Mouse (Mus musculus) midbrain, postnatal 0 days (tissue): ENCODE results near the gene Tln1. TPM values are rescaled to one million over a fixed set of nuclear protein-coding genes. Genes with fewer than 3 reads are reported as not detected.

ENCODE experiments used
- ATAC-seq: fragments of 200-750 bp; cut with Nextera tagmentation; 2 replicates; pipeline ENCODE4 v1.8.0; 2017; ENCODE audit warnings: moderate number of reproducible peaks, mild to moderate bottlenecking, moderate TSS enrichment, moderate library complexity; ENCODE audit not compliant: low FRiP score
- DNase-seq: peaks from one replicate; pipeline ENCODE4 v3.0.0-alpha.2; 2015; ENCODE audit warnings: low spot score
- H3K27ac ChIP-seq: fragments of 300-500 bp; sonication (generic); 2 replicates; pipeline ENCODE4 v1.5.1; 2014; ENCODE audit warnings: low read depth, mild to moderate bottlenecking, low read length, mixed read lengths
- H3K27me3 ChIP-seq: fragments of 300-500 bp; sonication (generic); 2 replicates; pipeline ENCODE4 v1.6.1; 2014; ENCODE audit warnings: low read length, control low read depth, mixed read lengths; ENCODE audit not compliant: insufficient read depth
- H3K36me3 ChIP-seq: fragments of 300-500 bp; sonication (generic); 2 replicates; pipeline ENCODE4 v1.6.1; 2014; ENCODE audit warnings: low read length, control low read depth, mixed read lengths; ENCODE audit not compliant: insufficient read depth
- H3K4me1 ChIP-seq: fragments of 300-500 bp; sonication (generic); 2 replicates; pipeline ENCODE4 v1.6.1; 2014; ENCODE audit warnings: mild to moderate bottlenecking, control low read depth, antibody characterized with exemption, low read length, mixed read lengths; ENCODE audit not compliant: insufficient read depth
- H3K4me2 ChIP-seq: fragments of 300-500 bp; sonication (generic); 2 replicates; pipeline ENCODE4 v1.6.1; 2014; ENCODE audit warnings: low read depth, mild to moderate bottlenecking, low read length, mixed read lengths; ENCODE audit not compliant: poor library complexity, severe bottlenecking
- H3K4me3 ChIP-seq: fragments of 300-500 bp; sonication (generic); 2 replicates; pipeline ENCODE4 v1.5.1; 2014; ENCODE audit warnings: low read depth, mild to moderate bottlenecking, low read length, moderate library complexity
- H3K9ac ChIP-seq: fragments of 300-500 bp; sonication (generic); replicated peaks from 2 replicates; pipeline ENCODE4 v1.6.1; 2014; ENCODE audit warnings: mild to moderate bottlenecking, low read length, moderate library complexity, mixed read lengths; ENCODE audit not compliant: poor library complexity, severe bottlenecking
- H3K9me3 ChIP-seq: fragments of 300-500 bp; sonication (generic); 2 replicates; pipeline ENCODE4 v1.6.1; 2016; ENCODE audit warnings: low read length, control low read depth
- CTCF ChIP-seq: IDR thresholded peaks from 2 replicates; pipeline ENCODE4 v1.5.1; 2016; ENCODE audit warnings: antibody characterized with exemption, mild to moderate bottlenecking
- WGBS: fragments of 180-500 bp; shearing (Covaris S2); extraction: QIAGEN DNeasy Blood & Tissue Kit; methylation state at CpG from one replicate; pipeline ENCODE4 v1.1.7; 2014; 5-methylcytosine and 5-hydroxymethylcytosine counted together
- polyA plus RNA-seq: library from polyadenylated mRNA; unstranded; fragments of >200 nt; fragmentation: Nextera tagmentation; extraction: Ambion mirVana; gene quantifications from 2 replicates; pipeline ENCODE4 v1.2.1, GENCODE M21; 2015
- total RNA-seq: library from RNA; depleted of rRNA; stranded (reverse); fragments of >200 nt; gene quantifications from 2 replicates; pipeline ENCODE4 v1.2.3, GENCODE M21; 2014

Gene Tln1
- total and polyA plus RNA-seq, 2 experiments from 2014 or later: 44.4 to 75.7 TPM

- 1% methylated on average over 16 of the region's 16 CpGs for WGBS
- DNase-seq: peak; percentile 8
- Histone ChIP-seq H3K27me3 (no peaks in the 10 kb centered on the region), H3K36me3 (peaks cover 28% of the 10 kb centered on the region), H3K4me1 (peaks cover 23% of the 10 kb centered on the region), H3K9me3 (no peaks in the 10 kb centered on the region), H3K9ac (peak overlapping the region; percentile 87), H3K4me2 (peak overlapping the region; percentile 86), H3K4me3 (peak overlapping the region; percentile 92), H3K27ac (peak overlapping the region; percentile 93)
- peak; percentile 25 for ATAC-seq
- no peak for TF ChIP-seq CTCF
These were observed 975 bp downstream of the Tln1 start for GRCm38 (mm10) chr4:43561436-43561996.

DNA sequence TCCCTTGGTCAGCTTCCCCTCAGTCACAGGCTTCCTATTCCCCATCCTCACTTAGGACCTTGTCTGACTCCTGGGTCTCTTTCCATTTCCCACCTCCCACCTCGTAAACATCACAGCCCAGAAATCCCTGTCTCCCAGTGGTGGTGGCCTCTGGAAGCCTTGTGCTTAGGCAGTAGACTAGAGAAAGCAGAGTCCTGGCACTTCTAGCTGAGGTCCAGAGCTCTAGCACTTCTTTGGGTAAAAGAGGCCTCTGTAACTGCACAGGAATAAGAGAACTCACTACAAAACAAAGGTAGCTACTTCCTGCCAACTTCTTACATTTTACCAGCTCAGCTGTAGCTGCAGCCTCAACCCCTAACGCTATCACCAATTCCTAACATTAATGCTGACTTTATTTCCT, 1.5 kb downstream of the Tln1 start:
- WGBS: 34% methylated on average over 2 of the region's 2 CpGs
- H3K4me3 ChIP-seq: peak overlapping the region; percentile 92

GRCm38 (mm10) chr4:43560243-43560611, 2.3 kb downstream of the Tln1 start:
- Histone ChIP-seq H3K4me3 (no peak overlapping the region), H3K4me1 (peaks cover 23% of the 10 kb centered on the region), H3K9me3 (no peaks in the 10 kb centered on the region), H3K27ac (no peak overlapping the region), H3K9ac (no peak overlapping the region), H3K36me3 (peaks cover 25% of the 10 kb centered on the region), H3K27me3 (no peaks in the 10 kb centered on the region), H3K4me2 (peak overlapping the region; percentile 86; the same call in 1 of the 2 replicates)
- ATAC-seq (no peak), DNase-seq (no peak)
- TF ChIP-seq CTCF: no peak
- WGBS: 50% methylated on average over 6 of the region's 6 CpGs

More for the DNA sequence above, 1.5 kb downstream of the Tln1 start:
- TF ChIP-seq CTCF: no peak
- ATAC-seq: no peak
- DNase-seq: no peak
- Histone ChIP-seq H3K36me3 (peaks cover 25% of the 10 kb centered on the region), H3K9me3 (no peaks in the 10 kb centered on the region), H3K9ac (peak overlapping the region; percentile 87), H3K27me3 (no peaks in the 10 kb centered on the region), H3K4me1 (peaks cover 23% of the 10 kb centered on the region), H3K27ac (no peak overlapping the region), H3K4me2 (peak overlapping the region; percentile 86)

- peaks cover 26% of the 10 kb centered on the region for H3K36me3 ChIP-seq
- H3K27me3 ChIP-seq: no peaks in the 10 kb centered on the region
- no peak overlapping the region for H3K27ac ChIP-seq
- ATAC-seq (no peak), DNase-seq (no peak)
- WGBS: 82% methylated on average over 13 of the region's 13 CpGs
- H3K4me2 ChIP-seq: peak overlapping the region; percentile 9; the same call in 1 of the 2 replicates
- no peaks in the 10 kb centered on the region for H3K9me3 ChIP-seq
- no peak for TF ChIP-seq CTCF
- peaks cover 23% of the 10 kb centered on the region for H3K4me1 ChIP-seq
- no peak overlapping the region for H3K4me3 ChIP-seq
- H3K9ac ChIP-seq: no peak overlapping the region
These were observed 2.8 kb downstream of the Tln1 start for GRCm38 (mm10) chr4:43559519-43560242.

GRCm38 (mm10) chr4:43558631-43559356, 3.7 kb downstream of the Tln1 start:
- Histone ChIP-seq H3K4me3 (no peak overlapping the region), H3K27ac (no peak overlapping the region), H3K27me3 (no peaks in the 10 kb centered on the region), H3K9me3 (no peaks in the 10 kb centered on the region), H3K36me3 (peaks cover 32% of the 10 kb centered on the region), H3K4me2 (0 out of 2 replicates have a peak overlapping the region, but pooled peaks have one; percentile 6), H3K9ac (0 out of 2 replicates have a peak overlapping the region, but pooled peaks have one; percentile 24), H3K4me1 (peaks cover 20% of the 10 kb centered on the region)
- no peak for TF ChIP-seq CTCF
- DNase-seq (peak; percentile 6), ATAC-seq (no peak)
- 36% methylated on average over 13 of the region's 13 CpGs for WGBS
